Mouse (Mus musculus) hindbrain, postnatal 0 days (tissue): Measurements from ENCODE around the gene Scn8a. TPM values are rescaled to one million over a fixed set of nuclear protein-coding genes. Genes with fewer than 3 reads are reported as not detected.

Experiments used
- ATAC-seq: fragments of 200-750 bp; cut with Nextera tagmentation; 2 replicates; pipeline ENCODE4 v1.8.0; 2017; ENCODE audit warnings: mild to moderate bottlenecking, moderate TSS enrichment, moderate library complexity
- DNase-seq: peaks from one replicate; pipeline ENCODE4 v3.0.0-alpha.2; 2015; ENCODE audit warnings: low spot score
- H3K27ac ChIP-seq: fragments of 300-500 bp; sonication (generic); 2 replicates; pipeline ENCODE4 v1.5.1; 2014; ENCODE audit warnings: mild to moderate bottlenecking
- H3K27me3 ChIP-seq: fragments of 300-500 bp; sonication (generic); 2 replicates; pipeline ENCODE4 v1.6.1; 2014; ENCODE audit warnings: low read length, mixed read lengths; ENCODE audit not compliant: insufficient read depth
- H3K36me3 ChIP-seq: fragments of 300-500 bp; sonication (generic); 2 replicates; pipeline ENCODE4 v1.6.1; 2014; ENCODE audit warnings: low read length, mixed read lengths; ENCODE audit not compliant: insufficient read depth
- H3K4me1 ChIP-seq: fragments of 300-500 bp; sonication (generic); 2 replicates; pipeline ENCODE4 v1.6.1; 2014; ENCODE audit warnings: antibody characterized with exemption, low read length, mixed read lengths; ENCODE audit not compliant: insufficient read depth
- H3K4me2 ChIP-seq: fragments of 300-500 bp; sonication (generic); 2 replicates; pipeline ENCODE4 v1.6.1; 2014; ENCODE audit warnings: low read depth, mild to moderate bottlenecking, low read length, moderate library complexity, mixed read lengths
- H3K4me3 ChIP-seq: fragments of 300-500 bp; sonication (generic); 2 replicates; pipeline ENCODE4 v1.5.1; 2014; ENCODE audit warnings: low read length
- H3K9ac ChIP-seq: fragments of 300-500 bp; sonication (generic); replicated peaks from 2 replicates; pipeline ENCODE4 v1.6.1; 2014; ENCODE audit warnings: mild to moderate bottlenecking, low read length, moderate library complexity, mixed read lengths
- H3K9me3 ChIP-seq: fragments of 300-500 bp; sonication (generic); 2 replicates; pipeline ENCODE4 v1.6.1; 2016; ENCODE audit warnings: low read length, mixed read lengths
- CTCF ChIP-seq: IDR thresholded peaks from 2 replicates; pipeline ENCODE4 v1.5.1; 2016; ENCODE audit warnings: antibody characterized with exemption, control low read depth, low read depth
- WGBS: fragments of 180-500 bp; shearing (Covaris S2); extraction: QIAGEN DNeasy Blood & Tissue Kit; methylation state at CpG from one replicate; pipeline ENCODE4 v1.1.7; 2014; 5-methylcytosine and 5-hydroxymethylcytosine counted together
- polyA plus RNA-seq: library from polyadenylated mRNA; unstranded; fragments of >200 nt; fragmentation: Nextera tagmentation; extraction: Ambion mirVana; gene quantifications from 2 replicates; pipeline ENCODE4 v1.2.1, GENCODE M21; 2015
- total RNA-seq: library from RNA; depleted of rRNA; stranded (reverse); fragments of >200 nt; gene quantifications from 2 replicates; pipeline ENCODE4 v1.2.3, GENCODE M21; 2014

Scn8a gene
- total and polyA plus RNA-seq, 2 experiments from 2014 or later = 26.9 to 45.7 TPM

DNA sequence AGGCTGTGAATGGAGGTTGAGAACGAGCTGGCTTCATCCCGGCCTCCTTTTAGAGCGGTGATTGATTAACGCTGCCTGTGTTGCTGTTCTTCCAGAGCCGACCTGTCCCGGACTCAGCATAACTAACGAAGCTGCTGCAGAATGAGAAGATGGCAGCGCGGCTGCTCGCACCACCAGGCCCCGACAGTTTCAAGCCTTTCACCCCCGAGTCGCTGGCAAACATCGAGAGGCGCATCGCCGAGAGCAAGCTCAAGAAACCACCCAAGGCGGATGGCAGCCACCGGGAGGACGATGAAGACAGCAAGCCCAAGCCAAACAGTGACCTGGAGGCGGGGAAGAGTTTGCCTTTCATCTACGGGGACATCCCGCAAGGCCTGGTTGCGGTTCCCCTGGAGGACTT, 66.5 kb downstream of the Scn8a start:
- no peaks in the 10 kb centered on the region for H3K9me3 ChIP-seq
- no peaks in the 10 kb centered on the region for H3K27me3 ChIP-seq
- no peak overlapping the region for H3K27ac ChIP-seq
- TF ChIP-seq CTCF = no peak
- 49% methylated on average over 24 of the region's 24 CpGs for WGBS
- H3K4me3 ChIP-seq = no peak overlapping the region; the same call in 1 of the 2 replicates
- H3K9ac ChIP-seq = peak overlapping the region; percentile 24; the same call in 1 of the 2 replicates
- H3K4me2 ChIP-seq = peak overlapping the region; percentile 18; the same call in 1 of the 2 replicates
- DNase-seq = peak; percentile 27
- ATAC-seq = no peak
- H3K4me1 ChIP-seq = no peaks in the 10 kb centered on the region
- peaks cover 8% of the 10 kb centered on the region for H3K36me3 ChIP-seq

DNA sequence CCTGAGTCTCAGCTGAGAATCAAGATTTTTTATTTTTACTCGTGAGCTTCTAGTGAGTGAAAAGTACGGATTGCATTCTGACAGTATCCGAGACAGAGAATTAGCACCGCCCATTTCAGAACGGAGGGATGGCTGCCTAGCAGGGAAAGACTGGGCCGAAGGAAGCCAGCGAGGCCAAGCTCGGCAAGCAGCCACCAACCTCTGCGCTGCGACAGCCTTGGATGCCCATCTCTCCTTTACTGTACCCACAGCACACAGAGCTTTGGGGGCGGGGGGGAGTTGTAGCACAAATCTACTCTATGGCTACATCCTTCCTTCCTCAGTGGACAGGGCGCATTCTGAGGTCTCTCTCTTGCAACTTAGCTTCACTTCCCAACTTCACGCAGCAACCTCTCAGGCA, 78.7 kb downstream of the Scn8a start:
- 90% methylated on average over 13 of the region's 13 CpGs for WGBS

DNA sequence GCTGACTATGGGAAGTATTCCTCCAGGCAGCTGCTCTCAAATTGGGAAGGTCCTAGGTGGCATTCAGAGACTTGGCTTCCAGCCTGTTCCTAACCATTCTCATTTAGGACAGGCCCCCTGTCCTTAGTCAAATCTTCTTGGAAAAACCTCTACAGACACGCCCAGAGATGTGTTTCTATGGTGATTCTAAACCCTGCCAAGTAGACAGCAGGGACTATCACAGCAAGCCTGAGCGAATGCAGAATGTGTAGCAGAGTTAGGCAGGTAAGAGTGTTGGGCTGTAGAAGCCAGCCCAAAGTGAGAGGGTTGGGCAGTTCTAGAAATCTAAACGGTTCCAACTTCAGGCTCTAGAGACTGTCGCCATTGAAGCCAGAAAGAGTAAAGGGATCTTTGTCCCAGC, 79.5 kb downstream of the Scn8a start:
- DNase-seq = no peak
- 58% methylated on average over 4 of the region's 4 CpGs for WGBS
- no peaks in the 10 kb centered on the region for H3K36me3 ChIP-seq

More for the DNA sequence above, 78.7 kb downstream of the Scn8a start:
- TF ChIP-seq CTCF = no peak
- ATAC-seq = no peak
- Histone ChIP-seq H3K4me3 (no peak overlapping the region), H3K9ac (no peak overlapping the region), H3K9me3 (no peaks in the 10 kb centered on the region), H3K4me2 (no peak overlapping the region), H3K4me1 (peaks cover 7% of the 10 kb centered on the region; the same call in 1 of the 2 replicates), H3K27ac (no peak overlapping the region), H3K36me3 (no peaks in the 10 kb centered on the region), H3K27me3 (no peaks in the 10 kb centered on the region)
- DNase-seq = no peak

GRCm38 (mm10) chr15:100951491-100951890, 81.8 kb downstream of the Scn8a start:
- H3K4me3 ChIP-seq = no peak overlapping the region
- no peaks in the 10 kb centered on the region for H3K9me3 ChIP-seq
- H3K9ac ChIP-seq = no peak overlapping the region
- ATAC-seq = no peak
- H3K36me3 ChIP-seq = no peaks in the 10 kb centered on the region; the same call in 1 of the 2 replicates
- WGBS = 73% methylated on average over 10 of the region's 10 CpGs
- no peaks in the 10 kb centered on the region for H3K27me3 ChIP-seq
- no peak overlapping the region for H3K4me2 ChIP-seq
- no peak for DNase-seq
- H3K27ac ChIP-seq = no peak overlapping the region
- no peak for TF ChIP-seq CTCF
- H3K4me1 ChIP-seq = peaks cover 7% of the 10 kb centered on the region; the same call in 1 of the 2 replicates

More for the DNA sequence above, 79.5 kb downstream of the Scn8a start:
- Histone ChIP-seq H3K9me3 (no peaks in the 10 kb centered on the region), H3K4me2 (no peak overlapping the region), H3K27ac (no peak overlapping the region), H3K27me3 (no peaks in the 10 kb centered on the region), H3K4me3 (no peak overlapping the region), H3K4me1 (peaks cover 7% of the 10 kb centered on the region; the same call in 1 of the 2 replicates), H3K9ac (no peak overlapping the region)
- ATAC-seq = no peak
- TF ChIP-seq CTCF = no peak

DNA sequence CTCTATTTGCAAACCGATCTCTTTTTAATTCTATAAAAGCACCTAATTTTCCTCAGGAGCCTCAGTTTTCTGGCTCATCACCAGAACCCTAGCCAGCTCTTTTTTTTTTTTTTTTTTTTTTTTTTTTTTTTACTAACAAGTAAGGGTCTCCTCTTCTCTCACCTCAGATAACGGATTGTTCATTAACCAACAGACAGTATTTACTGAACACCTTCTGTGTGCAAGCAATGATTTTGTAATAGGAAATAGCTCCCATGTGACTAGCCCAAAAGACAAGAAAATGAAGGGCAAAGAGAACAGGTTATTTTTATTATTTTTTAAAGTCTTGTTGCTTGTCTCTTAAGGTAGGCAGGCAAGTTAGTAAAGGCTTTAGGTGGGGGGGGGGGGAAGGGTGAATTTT, 82.6 kb downstream of the Scn8a start:
- 80% methylated on average over 2 of the region's 2 CpGs for WGBS
- H3K27ac ChIP-seq = no peak overlapping the region
- H3K4me1 ChIP-seq = peaks cover 7% of the 10 kb centered on the region; the same call in 1 of the 2 replicates
- no peak for TF ChIP-seq CTCF
- no peaks in the 10 kb centered on the region; the same call in 1 of the 2 replicates for H3K36me3 ChIP-seq
- no peaks in the 10 kb centered on the region for H3K9me3 ChIP-seq
- no peak overlapping the region for H3K4me3 ChIP-seq
- no peak overlapping the region for H3K9ac ChIP-seq
- no peak for DNase-seq
- H3K4me2 ChIP-seq = no peak overlapping the region
- no peaks in the 10 kb centered on the region for H3K27me3 ChIP-seq
- ATAC-seq = no peak

- 0 out of 2 replicates have a peak overlapping the region, but pooled peaks have one; percentile 7 for H3K4me2 ChIP-seq
- H3K4me3 ChIP-seq = no peak overlapping the region
- TF ChIP-seq CTCF = no peak
- no peaks in the 10 kb centered on the region; the same call in 1 of the 2 replicates for H3K36me3 ChIP-seq
- H3K27ac ChIP-seq = no peak overlapping the region; the same call in 1 of the 2 replicates
- no peaks in the 10 kb centered on the region for H3K9me3 ChIP-seq
- H3K27me3 ChIP-seq = no peaks in the 10 kb centered on the region
- DNase-seq (no peak), ATAC-seq (no peak)
- WGBS = 20% methylated on average over 8 of the region's 8 CpGs
- H3K4me1 ChIP-seq = peaks cover 7% of the 10 kb centered on the region; the same call in 1 of the 2 replicates
- no peak overlapping the region for H3K9ac ChIP-seq
Observed at GRCm38 (mm10) chr15:100952854-100953253, 83.2 kb downstream of the Scn8a start.

- DNase-seq = no peak
Observed at GRCm38 (mm10) chr15:100953955-100954354, 84.3 kb downstream of the Scn8a start.

More at GRCm38 (mm10) chr15:100953955-100954354, 84.3 kb downstream of the Scn8a start:
- H3K27me3 ChIP-seq = no peaks in the 10 kb centered on the region
- no peak overlapping the region for H3K4me3 ChIP-seq
- ATAC-seq = no peak
- 46% methylated on average over 7 of the region's 7 CpGs for whole genome bisulfite sequencing
- no peak overlapping the region for H3K27ac ChIP-seq
- no peak for TF ChIP-seq CTCF
- H3K36me3 ChIP-seq = no peaks in the 10 kb centered on the region; the same call in 1 of the 2 replicates
- H3K4me1 ChIP-seq = peaks cover 7% of the 10 kb centered on the region; the same call in 1 of the 2 replicates
- no peaks in the 10 kb centered on the region for H3K9me3 ChIP-seq
- H3K9ac ChIP-seq = no peak overlapping the region
- H3K4me2 ChIP-seq = no peak overlapping the region
